Mouse (Mus musculus) midbrain, embryonic 12.5 days (tissue): Measurements from ENCODE around the gene Rasgef1b. TPM values are rescaled to one million over a fixed set of nuclear protein-coding genes. Genes with fewer than 3 reads are reported as not detected.

Experiments used
- ATAC-seq: fragments of 200-750 bp; cut with Nextera tagmentation; 2 replicates; pipeline ENCODE4 v1.8.0; 2017; ENCODE audit warnings: low read depth, moderate TSS enrichment, moderate library complexity; ENCODE audit not compliant: low FRiP score
- H3K27ac ChIP-seq: fragments of 300-500 bp; sonication (generic); replicated peaks from 2 replicates; pipeline ENCODE4 v1.5.1; 2016; ENCODE audit warnings: mild to moderate bottlenecking
- H3K27me3 ChIP-seq: fragments of 300-500 bp; sonication (generic); 2 replicates; pipeline ENCODE4 v1.6.1; 2016; ENCODE audit warnings: mild to moderate bottlenecking
- H3K36me3 ChIP-seq: fragments of 300-500 bp; sonication (generic); 2 replicates; pipeline ENCODE4 v1.6.1; 2016
- H3K4me1 ChIP-seq: fragments of 300-500 bp; sonication (generic); 2 replicates; pipeline ENCODE4 v1.6.1; 2016
- H3K4me2 ChIP-seq: fragments of 300-500 bp; sonication (generic); replicated peaks from 2 replicates; pipeline ENCODE4 v1.6.1; 2016; ENCODE audit warnings: mild to moderate bottlenecking, moderate library complexity
- H3K4me3 ChIP-seq: fragments of 300-500 bp; sonication (generic); 2 replicates; pipeline ENCODE4 v1.5.1; 2016; ENCODE audit warnings: mild to moderate bottlenecking
- H3K9ac ChIP-seq: fragments of 300-500 bp; sonication (generic); replicated peaks from 2 replicates; pipeline ENCODE4 v1.6.1; 2016; ENCODE audit warnings: mild to moderate bottlenecking, moderate library complexity
- H3K9me3 ChIP-seq: fragments of 300-500 bp; sonication (generic); 2 replicates; pipeline ENCODE4 v1.6.1; 2016; ENCODE audit warnings: mild to moderate bottlenecking
- WGBS: fragments of 180-500 bp; shearing (Covaris S2); methylation state at CpG from one replicate; pipeline ENCODE4 v1.1.7; 2016; 5-methylcytosine and 5-hydroxymethylcytosine counted together
- polyA plus RNA-seq: library from polyadenylated mRNA; unstranded; fragments of >200 nt; fragmentation: Nextera tagmentation; extraction: Ambion mirVana; gene quantifications from 2 replicates; pipeline ENCODE4 v1.2.1, GENCODE M21; 2016

The Rasgef1b gene
- polyA plus RNA-seq, 1 experiment from 2014 or later: 41.9 TPM

DNA sequence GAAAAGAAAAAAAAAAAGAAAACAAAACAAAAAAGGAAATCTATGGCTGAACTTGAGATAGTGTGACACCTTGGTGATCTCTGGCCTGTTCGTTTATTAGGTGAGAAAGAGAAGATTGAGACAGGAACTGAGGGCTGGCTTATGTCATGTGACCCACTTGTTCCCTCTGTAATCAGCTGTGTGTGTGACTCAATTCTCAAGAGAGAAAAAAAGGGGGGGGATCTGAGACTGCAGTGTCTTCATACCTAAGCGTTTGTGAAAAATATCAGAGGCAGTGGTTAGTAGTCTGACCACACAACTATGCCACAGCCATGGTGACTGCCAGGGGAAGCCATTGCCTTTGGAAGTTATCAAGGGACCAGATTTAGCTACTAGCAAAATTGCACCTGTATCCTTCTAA, 276.9 kb downstream of the Rasgef1b start:
- Histone ChIP-seq H3K4me3 (no peak overlapping the region), H3K27me3 (peaks cover 18% of the 10 kb centered on the region; the same call in 1 of the 2 replicates), H3K4me1 (peaks cover 8% of the 10 kb centered on the region), H3K9ac (no peak overlapping the region), H3K4me2 (no peak overlapping the region), H3K36me3 (no peaks in the 10 kb centered on the region), H3K9me3 (no peaks in the 10 kb centered on the region), H3K27ac (no peak overlapping the region)
- 66% methylated on average over 2 of the region's 2 CpGs for WGBS
- ATAC-seq: no peak

DNA sequence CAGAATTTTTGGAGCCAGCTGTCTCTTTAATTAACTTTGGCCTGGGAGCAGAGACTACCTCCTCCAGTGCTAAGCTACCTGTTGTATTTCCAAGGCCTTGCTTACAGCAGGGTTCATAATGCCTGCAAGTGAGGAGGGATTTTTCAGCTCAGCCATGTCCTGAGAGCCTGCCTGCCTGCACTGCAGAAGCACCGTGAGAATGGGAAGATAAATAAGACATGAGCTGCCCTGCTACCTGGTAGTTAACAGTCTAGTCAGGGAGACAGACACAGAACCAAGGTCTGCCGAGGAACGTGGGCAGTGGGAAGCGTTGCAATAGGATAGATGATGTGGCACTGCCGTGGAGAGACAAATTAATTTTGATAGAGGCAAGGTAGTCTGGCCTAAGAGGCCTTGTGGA, 277.4 kb downstream of the Rasgef1b start:
- Histone ChIP-seq H3K9me3 (no peaks in the 10 kb centered on the region), H3K36me3 (no peaks in the 10 kb centered on the region), H3K27ac (no peak overlapping the region), H3K4me2 (no peak overlapping the region), H3K4me1 (peaks cover 8% of the 10 kb centered on the region), H3K9ac (no peak overlapping the region), H3K27me3 (peaks cover 18% of the 10 kb centered on the region; the same call in 1 of the 2 replicates), H3K4me3 (no peak overlapping the region)
- ATAC-seq: no peak
- WGBS: 60% methylated on average over 5 of the region's 5 CpGs

DNA sequence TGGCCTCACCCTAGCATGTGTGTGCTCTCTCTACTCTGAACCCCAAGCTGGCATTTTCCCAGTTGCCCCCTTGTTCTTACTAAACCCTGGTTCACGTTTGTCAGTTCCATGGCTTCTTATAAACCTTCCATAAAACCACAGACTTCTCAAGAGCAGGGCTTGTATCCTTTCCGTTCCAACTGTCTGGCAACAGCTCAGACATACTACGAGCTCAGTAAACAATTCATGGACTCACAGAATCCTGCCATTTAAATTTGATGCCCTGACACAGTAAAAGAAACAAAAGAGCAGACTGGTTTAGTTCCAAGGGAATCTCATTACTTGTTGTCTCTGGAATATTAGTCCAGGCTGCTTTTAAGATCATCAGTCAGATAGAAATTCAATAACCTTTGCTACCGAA, 277.9 kb downstream of the Rasgef1b start:
- no peaks in the 10 kb centered on the region for H3K9me3 ChIP-seq
- H3K4me3 ChIP-seq: no peak overlapping the region
- WGBS: 62% methylated on average over 4 of the region's 4 CpGs
- peaks cover 8% of the 10 kb centered on the region for H3K4me1 ChIP-seq
- H3K9ac ChIP-seq: no peak overlapping the region
- no peak overlapping the region for H3K4me2 ChIP-seq
- no peak for ATAC-seq
- no peak overlapping the region for H3K27ac ChIP-seq
- peaks cover 18% of the 10 kb centered on the region; the same call in 1 of the 2 replicates for H3K27me3 ChIP-seq
- no peaks in the 10 kb centered on the region for H3K36me3 ChIP-seq

DNA sequence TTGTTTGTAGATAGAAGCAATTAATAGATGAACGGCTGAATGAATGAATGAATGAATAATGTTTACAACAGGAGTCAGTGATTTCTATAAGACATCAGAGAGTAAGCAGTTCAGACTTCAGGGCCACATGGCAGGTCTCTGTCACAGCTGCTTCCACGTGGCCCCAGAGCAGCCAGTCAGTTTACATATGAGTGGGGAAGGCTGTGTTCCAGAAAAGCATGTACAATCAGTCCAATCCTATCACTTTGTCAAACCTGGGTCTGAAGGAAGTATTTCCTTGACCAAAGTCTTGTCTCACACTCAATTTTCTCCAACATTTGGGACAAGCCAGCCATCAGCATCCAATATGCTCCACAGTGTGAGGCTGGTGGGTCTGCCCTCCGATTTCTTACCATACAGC, 278.4 kb downstream of the Rasgef1b start:
- Histone ChIP-seq H3K9me3 (no peaks in the 10 kb centered on the region), H3K4me3 (no peak overlapping the region), H3K27ac (no peak overlapping the region), H3K27me3 (peaks cover 18% of the 10 kb centered on the region; the same call in 1 of the 2 replicates), H3K36me3 (no peaks in the 10 kb centered on the region), H3K9ac (no peak overlapping the region), H3K4me1 (peaks cover 8% of the 10 kb centered on the region), H3K4me2 (no peak overlapping the region)
- no peak for ATAC-seq
- WGBS: 80% methylated on average over 3 of the region's 3 CpGs

DNA sequence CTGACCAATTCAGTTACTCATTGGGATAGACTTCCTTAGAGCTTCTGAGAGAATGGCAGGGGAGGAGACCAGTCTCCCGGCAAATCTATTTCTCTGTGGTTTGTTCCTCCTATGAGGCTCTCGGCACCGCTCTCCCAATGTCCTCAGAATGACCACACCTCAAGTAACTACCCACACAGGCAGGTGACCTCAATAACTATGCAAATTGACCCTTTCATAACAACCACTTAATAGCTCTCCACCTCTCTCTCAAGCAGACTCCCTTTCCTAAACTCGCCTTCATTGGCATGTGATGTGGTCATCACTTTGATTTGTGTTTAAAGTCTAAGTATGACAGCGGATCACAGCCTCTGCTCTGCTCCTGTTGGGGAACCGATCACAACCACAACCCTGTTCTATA, 281.4 kb downstream of the Rasgef1b start:
- no peak for ATAC-seq
- Histone ChIP-seq H3K27ac (no peak overlapping the region), H3K27me3 (0 out of 2 replicates have a peak, but pooled peaks cover 8% of the 10 kb centered on the region), H3K4me2 (no peak overlapping the region), H3K4me3 (no peak overlapping the region), H3K9me3 (no peaks in the 10 kb centered on the region), H3K4me1 (peaks cover 5% of the 10 kb centered on the region), H3K9ac (no peak overlapping the region), H3K36me3 (no peaks in the 10 kb centered on the region)
- WGBS: 94% methylated on average over 6 of the region's 6 CpGs

DNA sequence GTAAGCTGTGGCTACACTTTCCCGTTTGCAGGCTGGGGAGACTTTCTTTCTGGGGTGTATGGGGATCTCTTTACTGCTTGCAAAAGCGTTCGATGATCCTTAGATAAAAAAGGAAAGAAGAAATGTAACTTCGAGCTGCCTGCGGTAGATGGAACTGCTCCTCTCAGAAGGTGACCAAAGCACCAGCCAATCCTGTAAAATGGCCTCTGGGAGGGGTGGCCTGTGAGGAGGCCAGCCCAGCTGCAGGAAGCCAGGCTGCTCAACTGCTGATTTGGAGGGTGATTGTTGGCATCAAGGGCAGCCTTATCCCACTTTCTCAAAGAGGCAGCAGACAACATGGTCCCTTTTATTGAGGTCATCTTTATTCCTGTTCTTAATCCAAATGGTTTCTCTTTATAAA, 283.6 kb downstream of the Rasgef1b start:
- ATAC-seq: no peak
- no peak overlapping the region for H3K4me2 ChIP-seq
- no peaks in the 10 kb centered on the region for H3K9me3 ChIP-seq
- no peaks in the 10 kb centered on the region for H3K4me1 ChIP-seq
- no peak overlapping the region for H3K27ac ChIP-seq
- H3K9ac ChIP-seq: no peak overlapping the region
- 83% methylated on average over 5 of the region's 5 CpGs for WGBS
- H3K36me3 ChIP-seq: no peaks in the 10 kb centered on the region
- no peak overlapping the region for H3K4me3 ChIP-seq
- H3K27me3 ChIP-seq: 0 out of 2 replicates have a peak, but pooled peaks cover 13% of the 10 kb centered on the region

DNA sequence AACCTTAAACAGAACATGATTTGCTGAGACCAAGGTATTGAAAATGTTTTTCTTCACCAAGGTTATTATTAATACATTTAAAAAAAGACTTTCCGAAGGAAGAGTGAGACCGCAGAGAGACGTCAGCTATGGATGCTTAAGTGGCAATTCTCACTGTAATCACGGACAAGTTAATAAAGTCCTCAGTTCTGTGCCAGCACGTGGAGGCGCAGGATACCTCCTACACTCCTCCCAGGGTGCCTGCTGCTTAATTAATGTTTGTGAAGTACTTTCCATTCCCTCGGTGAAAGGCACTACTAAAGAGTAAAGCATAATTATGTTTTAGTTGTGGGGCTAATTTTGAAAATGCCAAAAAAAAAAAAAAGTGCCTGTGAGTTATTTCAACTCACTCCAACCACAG, 284.1 kb downstream of the Rasgef1b start:
- Histone ChIP-seq H3K27me3 (0 out of 2 replicates have a peak, but pooled peaks cover 13% of the 10 kb centered on the region), H3K4me1 (no peaks in the 10 kb centered on the region), H3K36me3 (no peaks in the 10 kb centered on the region), H3K27ac (no peak overlapping the region), H3K9ac (no peak overlapping the region), H3K4me3 (no peak overlapping the region), H3K9me3 (no peaks in the 10 kb centered on the region), H3K4me2 (no peak overlapping the region)
- 71% methylated on average over 7 of the region's 7 CpGs for WGBS
- no peak for ATAC-seq

DNA sequence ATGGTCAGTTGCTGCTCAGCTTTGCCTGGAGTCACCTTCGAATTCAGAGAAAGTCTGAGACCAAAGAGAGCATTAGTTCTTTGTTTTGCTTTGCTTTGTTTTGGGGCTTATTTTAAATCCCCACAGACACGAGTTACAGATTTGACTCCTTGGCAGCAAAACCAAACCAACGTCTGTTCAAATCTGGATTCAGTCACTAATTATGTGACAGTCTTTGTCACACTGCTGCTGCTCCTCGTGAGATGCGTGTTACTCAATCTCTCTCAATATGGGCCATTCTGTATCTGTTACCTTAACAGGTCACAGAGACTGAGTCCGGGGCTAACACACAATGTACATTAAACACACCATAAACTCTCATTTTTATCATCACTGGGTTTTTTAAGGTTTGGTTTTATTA, 288.8 kb downstream of the Rasgef1b start:
- ATAC-seq: no peak
- no peak overlapping the region for H3K27ac ChIP-seq
- WGBS: 49% methylated on average over 6 of the region's 6 CpGs
- H3K4me2 ChIP-seq: no peak overlapping the region
- H3K4me3 ChIP-seq: no peak overlapping the region
- H3K9me3 ChIP-seq: no peaks in the 10 kb centered on the region
- H3K36me3 ChIP-seq: no peaks in the 10 kb centered on the region
- H3K4me1 ChIP-seq: no peaks in the 10 kb centered on the region
- no peak overlapping the region for H3K9ac ChIP-seq
- peaks cover 5% of the 10 kb centered on the region; the same call in 1 of the 2 replicates for H3K27me3 ChIP-seq

DNA sequence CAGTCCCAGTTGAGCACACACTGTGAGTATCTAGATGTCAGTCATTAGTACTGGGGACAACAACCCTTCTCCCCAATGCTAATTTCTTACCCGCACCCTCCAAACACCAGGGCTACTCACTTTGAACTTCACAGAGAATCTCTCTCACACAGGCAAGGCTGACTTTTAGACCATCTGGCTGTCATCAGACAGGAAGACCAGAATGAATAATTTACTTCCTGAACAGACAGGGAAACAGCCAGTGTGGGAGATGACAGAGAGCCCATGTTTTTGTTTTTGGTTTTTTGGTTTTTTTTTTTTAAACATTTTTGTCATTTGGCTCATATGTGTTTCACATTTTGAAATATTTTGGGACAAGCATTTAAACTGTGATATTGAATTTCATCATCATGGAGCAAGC, 290.3 kb downstream of the Rasgef1b start:
- WGBS: 47% methylated on average over 1 of the region's 1 CpGs
- H3K4me2 ChIP-seq: no peak overlapping the region
- H3K36me3 ChIP-seq: no peaks in the 10 kb centered on the region
- no peak for ATAC-seq
- peaks cover 5% of the 10 kb centered on the region; the same call in 1 of the 2 replicates for H3K27me3 ChIP-seq
- no peak overlapping the region for H3K9ac ChIP-seq
- H3K4me3 ChIP-seq: no peak overlapping the region
- no peak overlapping the region for H3K27ac ChIP-seq
- H3K4me1 ChIP-seq: no peaks in the 10 kb centered on the region
- no peaks in the 10 kb centered on the region for H3K9me3 ChIP-seq

DNA sequence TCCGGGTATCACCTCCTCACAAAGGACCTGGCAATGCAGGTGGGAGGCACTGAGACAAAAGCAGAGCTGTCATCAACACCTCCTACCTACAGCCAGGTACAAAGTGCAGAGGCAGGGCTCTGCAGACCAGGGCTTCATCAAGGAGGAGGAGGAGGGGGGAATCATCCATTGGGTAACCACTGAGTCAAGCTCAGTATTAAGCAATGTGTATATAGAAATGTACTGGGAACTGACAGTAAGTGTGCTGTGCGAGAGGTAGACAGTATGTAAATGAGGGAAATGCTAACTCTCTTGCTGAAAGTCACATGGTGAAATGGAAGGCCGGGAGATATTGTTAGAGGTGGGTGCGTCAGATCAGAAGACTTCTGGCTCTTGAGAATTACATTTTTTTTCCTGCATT, 294.6 kb downstream of the Rasgef1b start:
- no peak overlapping the region for H3K4me3 ChIP-seq
- H3K4me1 ChIP-seq: no peaks in the 10 kb centered on the region
- H3K36me3 ChIP-seq: no peaks in the 10 kb centered on the region
- no peak overlapping the region for H3K9ac ChIP-seq
- H3K27me3 ChIP-seq: no peaks in the 10 kb centered on the region; the same call in 1 of the 2 replicates
- no peak overlapping the region for H3K27ac ChIP-seq
- ATAC-seq: no peak
- 90% methylated on average over 4 of the region's 4 CpGs for WGBS
- no peak overlapping the region for H3K4me2 ChIP-seq
- no peaks in the 10 kb centered on the region for H3K9me3 ChIP-seq

DNA sequence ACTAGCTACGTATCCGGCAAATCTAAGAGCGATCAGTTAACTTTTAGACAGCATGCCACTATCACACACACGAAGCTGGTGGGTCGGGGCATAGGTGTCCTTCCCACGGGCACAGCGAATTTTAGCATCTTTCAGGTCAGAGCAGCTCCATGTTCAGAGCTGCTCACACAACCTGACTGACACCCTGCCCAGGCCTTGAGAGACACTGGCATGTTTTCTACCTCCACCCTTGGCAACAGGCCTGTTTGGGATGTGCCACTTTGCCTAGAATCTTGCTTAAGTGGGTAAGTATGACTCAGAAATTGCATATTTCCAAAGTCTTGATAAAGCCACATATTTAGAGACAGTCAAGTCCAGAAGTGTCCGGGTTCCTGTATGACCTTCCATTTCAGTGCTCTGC, 296.4 kb downstream of the Rasgef1b start:
- Histone ChIP-seq H3K4me1 (no peaks in the 10 kb centered on the region), H3K4me2 (no peak overlapping the region), H3K27ac (no peak overlapping the region), H3K9ac (no peak overlapping the region), H3K27me3 (no peaks in the 10 kb centered on the region; the same call in 1 of the 2 replicates), H3K4me3 (no peak overlapping the region), H3K9me3 (no peaks in the 10 kb centered on the region), H3K36me3 (no peaks in the 10 kb centered on the region)
- no peak for ATAC-seq
- WGBS: 96% methylated on average over 8 of the region's 8 CpGs

DNA sequence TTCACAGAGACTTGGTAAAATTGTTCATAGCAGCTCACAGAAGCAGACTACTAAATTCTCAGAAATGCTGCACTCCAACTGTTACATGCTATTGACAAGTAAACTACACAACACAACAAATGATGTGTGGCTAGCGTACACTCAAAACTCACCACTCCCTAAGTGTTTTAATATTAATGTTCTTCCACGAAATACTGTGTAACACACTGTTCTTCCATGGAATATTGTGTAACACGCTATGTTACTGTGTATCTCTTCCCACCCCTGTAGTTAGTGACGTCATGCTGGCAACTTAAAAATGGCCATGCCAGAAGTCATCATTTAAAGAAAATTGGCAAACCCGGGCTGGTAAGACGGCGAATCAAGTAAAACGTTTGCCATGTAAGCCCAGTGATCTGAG, 299.6 kb downstream of the Rasgef1b start:
- H3K36me3 ChIP-seq: no peaks in the 10 kb centered on the region
- H3K9ac ChIP-seq: no peak overlapping the region
- no peak overlapping the region for H3K4me3 ChIP-seq
- no peaks in the 10 kb centered on the region for H3K9me3 ChIP-seq
- WGBS: 85% methylated on average over 8 of the region's 8 CpGs
- no peak overlapping the region for H3K27ac ChIP-seq
- no peaks in the 10 kb centered on the region for H3K27me3 ChIP-seq
- no peak overlapping the region for H3K4me2 ChIP-seq
- no peak for ATAC-seq
- no peaks in the 10 kb centered on the region for H3K4me1 ChIP-seq

DNA sequence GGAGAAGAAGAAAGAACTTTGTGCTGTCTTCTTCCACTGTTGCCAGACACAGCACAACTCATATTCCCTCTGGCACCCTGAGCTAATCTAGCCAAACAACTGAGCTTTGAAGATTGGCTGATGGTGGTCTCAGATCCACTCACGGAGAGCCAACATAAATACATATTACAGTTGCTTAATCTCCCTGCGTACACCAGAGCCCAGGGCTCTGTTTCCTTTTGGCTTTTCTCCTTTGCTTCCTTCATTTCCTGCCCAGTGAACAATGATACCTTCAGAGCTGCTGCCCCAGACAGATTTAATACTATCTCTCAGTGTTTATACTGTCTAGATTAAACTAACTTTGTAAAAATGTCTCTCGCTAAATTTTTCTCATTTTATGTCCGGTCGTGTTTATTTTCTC, 300.2 kb downstream of the Rasgef1b start:
- WGBS: 76% methylated on average over 5 of the region's 5 CpGs
- no peaks in the 10 kb centered on the region for H3K9me3 ChIP-seq
- H3K27me3 ChIP-seq: no peaks in the 10 kb centered on the region
- H3K27ac ChIP-seq: no peak overlapping the region
- no peaks in the 10 kb centered on the region for H3K36me3 ChIP-seq
- no peak for ATAC-seq
- H3K4me1 ChIP-seq: no peaks in the 10 kb centered on the region
- H3K4me3 ChIP-seq: no peak overlapping the region
- no peak overlapping the region for H3K9ac ChIP-seq
- H3K4me2 ChIP-seq: no peak overlapping the region
